Mouse (Mus musculus): ENCODE data around the gene Tmem131l. TPM values are rescaled to one million over a fixed set of nuclear protein-coding genes. Genes with fewer than 3 reads are reported as not detected.
"Not testable (repeated sequence)": the region's sequence is repeated elsewhere in the genome, so short reads cannot be mapped to it uniquely, and the experiment has no call there.

Tmem131l gene
- polyA plus RNA-seq, 1 experiment from 2014 or later = 74.8 TPM

GRCm38 (mm10) chr3:83878801-83879200 is 161.2 kb downstream of the Tmem131l start:
- H3K36me3 ChIP-seq (replicated peaks) = no peaks in the 10 kb centered on the region
- no peak for DNase-seq (ENCODE audit: extremely low spot score, low spot score)
- 88% methylated on average over 4 of the region's 4 CpGs for WGBS

GRCm38 (mm10) chr3:83876299-83876698 is 163.7 kb downstream of the Tmem131l start:
- no peak for DNase-seq (ENCODE audit: extremely low spot score, low spot score)
- H3K27me3 ChIP-seq (ENCODE audit: poor library complexity, severe bottlenecking) = no peaks in the 10 kb centered on the region
- no peaks in the 10 kb centered on the region; the same call in 1 of the 2 replicates for H3K4me1 ChIP-seq
- no peak overlapping the region for H3K27ac ChIP-seq
- H3K4me3 ChIP-seq = no peak overlapping the region
- no peaks in the 10 kb centered on the region for H3K36me3 ChIP-seq (replicated peaks)
- H3K9me3 ChIP-seq = no peaks in the 10 kb centered on the region; the same call in 1 of the 2 replicates
- WGBS = 83% methylated on average over 4 of the region's 4 CpGs

More at GRCm38 (mm10) chr3:83878801-83879200, 161.2 kb downstream of the Tmem131l start:
- Histone ChIP-seq H3K27me3 (ENCODE audit: poor library complexity, severe bottlenecking) (no peaks in the 10 kb centered on the region), H3K9me3 (no peaks in the 10 kb centered on the region), H3K4me3 (no peak overlapping the region), H3K4me1 (no peaks in the 10 kb centered on the region; the same call in 1 of the 2 replicates), H3K27ac (no peak overlapping the region)

GRCm38 (mm10) chr3:83875078-83875477 is 164.9 kb downstream of the Tmem131l start:
- H3K27me3 ChIP-seq (ENCODE audit: poor library complexity, severe bottlenecking); H3K9me3 ChIP-seq; H3K4me3 ChIP-seq; H3K36me3 ChIP-seq (replicated peaks); H3K27ac ChIP-seq; DNase-seq (ENCODE audit: extremely low spot score, low spot score); H3K4me1 ChIP-seq: not testable (repeated sequence)
- 91% methylated on average over 2 of the region's 2 CpGs for WGBS

GRCm38 (mm10) chr3:83872853-83873252 is 167.1 kb downstream of the Tmem131l start:
- not testable (repeated sequence) for H3K27ac ChIP-seq; H3K27me3 ChIP-seq (ENCODE audit: poor library complexity, severe bottlenecking); H3K36me3 ChIP-seq (replicated peaks); DNase-seq (ENCODE audit: extremely low spot score, low spot score); H3K9me3 ChIP-seq; H3K4me1 ChIP-seq; H3K4me3 ChIP-seq
- WGBS = 86% methylated on average over 2 of the region's 2 CpGs

GRCm38 (mm10) chr3:83871962-83872361 is 168.0 kb downstream of the Tmem131l start:
- WGBS = 95% methylated on average over 4 of the region's 4 CpGs
- DNase-seq (ENCODE audit: extremely low spot score, low spot score); H3K27ac ChIP-seq; H3K4me3 ChIP-seq; H3K9me3 ChIP-seq; H3K4me1 ChIP-seq; H3K36me3 ChIP-seq (replicated peaks); H3K27me3 ChIP-seq (ENCODE audit: poor library complexity, severe bottlenecking): not testable (repeated sequence)

- not testable (repeated sequence) for H3K4me3 ChIP-seq; H3K27ac ChIP-seq; H3K9me3 ChIP-seq; H3K36me3 ChIP-seq (replicated peaks); DNase-seq (ENCODE audit: extremely low spot score, low spot score); H3K4me1 ChIP-seq; H3K27me3 ChIP-seq (ENCODE audit: poor library complexity, severe bottlenecking)
- 92% methylated on average over 7 of the region's 7 CpGs for WGBS
Observed at GRCm38 (mm10) chr3:83871559-83871958, 168.4 kb downstream of the Tmem131l start.

GRCm38 (mm10) chr3:83869776-83870175 is 170.2 kb downstream of the Tmem131l start:
- H3K27me3 ChIP-seq (ENCODE audit: poor library complexity, severe bottlenecking) = no peaks in the 10 kb centered on the region
- no peak overlapping the region for H3K4me3 ChIP-seq
- WGBS = 99% methylated on average over 2 of the region's 2 CpGs
- no peak overlapping the region for H3K27ac ChIP-seq
- H3K4me1 ChIP-seq = no peaks in the 10 kb centered on the region
- H3K9me3 ChIP-seq = no peaks in the 10 kb centered on the region; the same call in 1 of the 2 replicates
- no peaks in the 10 kb centered on the region for H3K36me3 ChIP-seq (replicated peaks)
- no peak for DNase-seq (ENCODE audit: extremely low spot score, low spot score)

GRCm38 (mm10) chr3:83867026-83867425 is 172.9 kb downstream of the Tmem131l start:
- H3K36me3 ChIP-seq (replicated peaks); H3K4me1 ChIP-seq; H3K4me3 ChIP-seq; H3K27me3 ChIP-seq (ENCODE audit: poor library complexity, severe bottlenecking); DNase-seq (ENCODE audit: extremely low spot score, low spot score); H3K27ac ChIP-seq; H3K9me3 ChIP-seq: not testable (repeated sequence)

GRCm38 (mm10) chr3:83865216-83865615 is 174.8 kb downstream of the Tmem131l start:
- H3K4me1 ChIP-seq = no peaks in the 10 kb centered on the region
- no peaks in the 10 kb centered on the region for H3K36me3 ChIP-seq (replicated peaks)
- DNase-seq (ENCODE audit: extremely low spot score, low spot score) = no peak
- 92% methylated on average over 2 of the region's 2 CpGs for WGBS
- no peaks in the 10 kb centered on the region for H3K9me3 ChIP-seq
- H3K27ac ChIP-seq = no peak overlapping the region
- H3K4me3 ChIP-seq = no peak overlapping the region
- no peaks in the 10 kb centered on the region for H3K27me3 ChIP-seq (ENCODE audit: poor library complexity, severe bottlenecking)

GRCm38 (mm10) chr3:83864064-83864548 is 175.9 kb downstream of the Tmem131l start:
- WGBS = 79% methylated on average over 9 of the region's 9 CpGs
- Histone ChIP-seq H3K36me3 (replicated peaks) (no peaks in the 10 kb centered on the region), H3K27ac (no peak overlapping the region), H3K4me3 (no peak overlapping the region), H3K9me3 (no peaks in the 10 kb centered on the region), H3K27me3 (ENCODE audit: poor library complexity, severe bottlenecking) (no peaks in the 10 kb centered on the region), H3K4me1 (no peaks in the 10 kb centered on the region)
- no peak for DNase-seq (ENCODE audit: extremely low spot score, low spot score)

GRCm38 (mm10) chr3:83862956-83863355 is 177.0 kb downstream of the Tmem131l start:
- Histone ChIP-seq H3K27ac (no peak overlapping the region), H3K4me3 (no peak overlapping the region), H3K27me3 (ENCODE audit: poor library complexity, severe bottlenecking) (no peaks in the 10 kb centered on the region), H3K9me3 (no peaks in the 10 kb centered on the region), H3K4me1 (no peaks in the 10 kb centered on the region), H3K36me3 (replicated peaks) (no peaks in the 10 kb centered on the region)
- 49% methylated on average over 1 of the region's 1 CpGs for WGBS
- no peak for DNase-seq (ENCODE audit: extremely low spot score, low spot score)

GRCm38 (mm10) chr3:83859595-83859994 is 180.4 kb downstream of the Tmem131l start:
- H3K4me1 ChIP-seq = no peaks in the 10 kb centered on the region
- no peak for DNase-seq (ENCODE audit: extremely low spot score, low spot score)
- no peaks in the 10 kb centered on the region for H3K27me3 ChIP-seq (ENCODE audit: poor library complexity, severe bottlenecking)
- no peak overlapping the region for H3K27ac ChIP-seq
- H3K36me3 ChIP-seq (replicated peaks) = no peaks in the 10 kb centered on the region
- no peak overlapping the region for H3K4me3 ChIP-seq
- H3K9me3 ChIP-seq = no peaks in the 10 kb centered on the region
- 93% methylated on average over 7 of the region's 7 CpGs for WGBS

- Histone ChIP-seq H3K9me3 (no peaks in the 10 kb centered on the region), H3K27ac (no peak overlapping the region), H3K4me1 (no peaks in the 10 kb centered on the region), H3K4me3 (no peak overlapping the region), H3K36me3 (replicated peaks) (no peaks in the 10 kb centered on the region), H3K27me3 (ENCODE audit: poor library complexity, severe bottlenecking) (no peaks in the 10 kb centered on the region)
- WGBS = 92% methylated on average over 3 of the region's 3 CpGs
- no peak for DNase-seq (ENCODE audit: extremely low spot score, low spot score)
Observed at GRCm38 (mm10) chr3:83859071-83859470, 180.9 kb downstream of the Tmem131l start.

- Histone ChIP-seq H3K27ac (no peak overlapping the region), H3K36me3 (replicated peaks) (no peaks in the 10 kb centered on the region), H3K27me3 (ENCODE audit: poor library complexity, severe bottlenecking) (no peaks in the 10 kb centered on the region), H3K9me3 (no peaks in the 10 kb centered on the region), H3K4me3 (no peak overlapping the region), H3K4me1 (no peaks in the 10 kb centered on the region)
- DNase-seq (ENCODE audit: extremely low spot score, low spot score) = no peak
- 96% methylated on average over 13 of the region's 13 CpGs for WGBS
Observed at GRCm38 (mm10) chr3:83857621-83858020, 182.4 kb downstream of the Tmem131l start.

All from forebrain, embryonic 10.5 days (tissue).